Mouse (Mus musculus): Measurements from ENCODE around the gene Psmb4. TPM values are rescaled to one million over a fixed set of nuclear protein-coding genes. Genes with fewer than 3 reads are reported as not detected.
"Not testable (repeated sequence)": the region's sequence is repeated elsewhere in the genome, so short reads cannot be mapped to it uniquely, and the experiment has no call there.

The Psmb4 gene
- 317 and 329 TPM in 2 replicates for polyA plus RNA-seq (2015; fragmentation: Nextera tagmentation; extraction: Ambion mirVana)

DNA sequence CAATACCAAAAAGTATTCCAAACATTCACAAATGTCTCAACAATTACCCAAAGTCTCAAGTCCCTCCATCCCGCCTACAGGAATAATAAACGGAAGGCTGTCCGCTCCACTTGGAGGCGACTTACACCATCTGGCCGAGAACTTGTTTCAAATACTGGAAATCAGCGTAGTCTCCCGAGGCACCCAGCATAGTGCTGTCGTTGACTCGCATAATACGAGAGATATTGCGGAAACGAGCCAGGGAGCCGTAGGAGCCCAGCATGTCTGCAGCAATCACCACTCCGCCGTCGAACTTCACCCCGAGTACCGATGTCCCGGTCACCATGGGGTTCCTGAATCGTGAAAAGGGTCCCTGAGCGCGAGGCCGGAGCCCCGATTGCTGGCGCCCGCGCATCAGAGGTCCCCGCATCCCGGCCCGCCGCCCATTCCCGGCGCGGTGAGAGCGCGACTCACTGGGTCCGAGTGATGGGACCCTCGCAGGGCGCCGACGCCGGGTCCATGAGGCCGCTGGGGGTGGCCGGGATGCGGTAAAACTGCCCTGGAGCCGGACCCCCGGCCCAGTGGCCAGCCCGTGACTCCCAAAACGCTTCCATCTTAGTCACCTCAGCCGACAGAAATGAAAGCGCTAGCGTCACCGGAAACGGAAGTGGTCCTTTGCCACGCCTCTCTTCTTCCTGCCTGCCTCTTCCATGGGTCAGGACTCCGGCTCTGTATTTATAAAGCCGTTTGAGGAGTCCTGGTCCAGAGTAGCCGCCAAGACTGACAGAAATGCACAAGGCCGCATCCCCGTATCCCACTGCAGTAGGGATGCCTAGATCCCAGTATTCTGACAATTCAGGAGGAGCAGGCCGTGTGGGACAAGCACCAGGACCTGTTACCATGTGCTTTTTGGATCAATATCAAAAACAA, at the start of gene Psmb4:
Gene Psmb4 (minus strand): TSS at position 646 of the 909 bp plus-strand sequence.
- peak within 1 kb of the TSS; percentile 89 for H3K9ac ChIP-seq (ENCODE audit: low read depth, low read length)
- peak within 1 kb of the TSS; percentile 80 for H3K4me2 ChIP-seq (ENCODE audit: low read length)
- DNase-seq (ENCODE audit: low spot score) (peak; percentile 96), ATAC-seq (replicated peaks; ENCODE audit: low FRiP score, low read depth) (peak; percentile 86)
- under 1% methylated on average over 60 of the region's 61 CpGs for WGBS
- no peaks in the 10 kb centered on the region for H3K27me3 ChIP-seq (ENCODE audit: insufficient read depth, low read length)
- peaks cover 21% of the 10 kb centered on the region for H3K36me3 ChIP-seq (ENCODE audit: insufficient read depth, low read length)
- H3K4me1 ChIP-seq (replicated peaks; ENCODE audit: insufficient read depth, low read length) = peaks cover 5% of the 10 kb centered on the region; the same call in 1 of the 2 replicates
- no peaks in the 10 kb centered on the region for H3K9me3 ChIP-seq (replicated peaks; ENCODE audit: low read length)
- H3K27ac ChIP-seq = peak within 1 kb of the TSS; percentile 68
- TF ChIP-seq CTCF (IDR thresholded peaks at IDR 0.05; ENCODE audit: low read depth) = no peak
- H3K4me3 ChIP-seq (replicated peaks; ENCODE audit: low read depth, low read length) = peak within 1 kb of the TSS; percentile 97

DNA sequence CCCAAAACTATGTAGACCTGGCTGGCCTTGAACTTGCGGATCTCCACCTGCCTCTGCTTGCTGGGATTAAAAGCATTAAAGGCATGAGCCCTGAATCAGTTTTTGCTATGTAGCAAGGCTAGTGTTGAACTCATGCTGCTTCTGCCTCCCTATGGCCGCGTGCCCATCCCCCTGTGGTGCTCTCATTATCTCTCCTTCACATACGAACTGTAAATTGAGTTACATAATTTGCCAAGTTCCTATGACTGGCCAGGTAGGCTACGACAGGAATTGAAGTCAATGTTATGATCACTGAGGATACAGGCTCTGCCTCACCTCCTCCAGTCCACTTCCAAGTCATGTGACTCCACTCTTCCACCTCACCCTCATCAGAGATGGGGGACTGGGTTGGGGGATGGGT, 49.4 kb upstream of the Psmb4 start:
- H3K9ac ChIP-seq (ENCODE audit: low read depth, low read length); H3K4me1 ChIP-seq (replicated peaks; ENCODE audit: insufficient read depth, low read length); H3K27ac ChIP-seq; H3K4me2 ChIP-seq (ENCODE audit: low read length); H3K4me3 ChIP-seq (replicated peaks; ENCODE audit: low read depth, low read length); H3K27me3 ChIP-seq (ENCODE audit: insufficient read depth, low read length); DNase-seq (ENCODE audit: low spot score); H3K36me3 ChIP-seq (ENCODE audit: insufficient read depth, low read length); H3K9me3 ChIP-seq (replicated peaks; ENCODE audit: low read length); ATAC-seq (replicated peaks; ENCODE audit: low FRiP score, low read depth): not testable (repeated sequence)
- WGBS = 82% methylated on average over 5 of the region's 5 CpGs

DNA sequence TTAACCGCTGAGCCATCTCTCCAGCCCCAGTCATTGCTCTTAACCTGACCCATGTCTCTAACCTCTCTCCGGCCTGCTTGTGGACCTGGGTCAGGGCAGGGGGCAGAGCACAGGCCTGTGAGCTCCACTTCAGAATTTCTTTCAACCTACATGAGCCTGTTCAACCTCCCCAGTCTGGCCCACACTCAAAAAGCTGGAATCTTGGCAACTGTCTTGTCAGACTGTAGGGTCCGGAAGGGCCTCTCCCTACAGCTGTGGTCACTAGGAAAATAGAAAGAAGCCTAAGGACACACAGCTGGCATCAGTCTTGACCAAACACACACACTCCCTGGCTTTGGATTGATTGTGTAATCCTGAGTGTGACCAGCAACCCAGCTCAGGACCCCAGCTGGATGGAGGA, 48.6 kb upstream of the Psmb4 start:
- peak; percentile 75 for DNase-seq (ENCODE audit: low spot score)
- 70% methylated on average over 3 of the region's 3 CpGs for WGBS
- not testable (repeated sequence) for H3K4me1 ChIP-seq (replicated peaks; ENCODE audit: insufficient read depth, low read length); H3K9me3 ChIP-seq (replicated peaks; ENCODE audit: low read length); H3K4me3 ChIP-seq (replicated peaks; ENCODE audit: low read depth, low read length); H3K36me3 ChIP-seq (ENCODE audit: insufficient read depth, low read length); H3K9ac ChIP-seq (ENCODE audit: low read depth, low read length); H3K27ac ChIP-seq; H3K27me3 ChIP-seq (ENCODE audit: insufficient read depth, low read length); ATAC-seq (replicated peaks; ENCODE audit: low FRiP score, low read depth); H3K4me2 ChIP-seq (ENCODE audit: low read length)

DNA sequence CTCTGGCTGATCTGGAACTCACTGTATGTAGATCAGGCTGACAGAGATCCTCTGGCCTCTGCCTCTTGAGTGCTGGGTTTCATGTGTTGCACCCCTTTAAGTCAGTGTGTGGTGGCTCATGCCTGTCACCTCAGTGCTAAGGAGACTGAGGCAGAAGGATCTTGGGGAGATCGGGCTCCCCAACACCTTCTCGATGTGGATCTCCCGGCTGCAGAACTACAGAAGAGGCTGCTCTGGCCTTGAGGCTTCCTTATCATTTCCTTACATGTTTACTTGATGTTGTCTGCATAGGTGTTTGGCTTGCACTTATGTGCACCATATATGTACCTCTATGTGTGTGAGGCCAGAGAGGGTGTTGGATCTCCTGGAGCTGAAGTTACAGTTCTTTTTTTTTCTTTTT, 47.8 kb upstream of the Psmb4 start:
- H3K4me2 ChIP-seq (ENCODE audit: low read length); H3K9ac ChIP-seq (ENCODE audit: low read depth, low read length); DNase-seq (ENCODE audit: low spot score); H3K9me3 ChIP-seq (replicated peaks; ENCODE audit: low read length); H3K4me3 ChIP-seq (replicated peaks; ENCODE audit: low read depth, low read length); H3K27ac ChIP-seq; H3K4me1 ChIP-seq (replicated peaks; ENCODE audit: insufficient read depth, low read length); H3K27me3 ChIP-seq (ENCODE audit: insufficient read depth, low read length); H3K36me3 ChIP-seq (ENCODE audit: insufficient read depth, low read length); ATAC-seq (replicated peaks; ENCODE audit: low FRiP score, low read depth): not testable (repeated sequence)
- 98% methylated on average over 3 of the region's 3 CpGs for WGBS

DNA sequence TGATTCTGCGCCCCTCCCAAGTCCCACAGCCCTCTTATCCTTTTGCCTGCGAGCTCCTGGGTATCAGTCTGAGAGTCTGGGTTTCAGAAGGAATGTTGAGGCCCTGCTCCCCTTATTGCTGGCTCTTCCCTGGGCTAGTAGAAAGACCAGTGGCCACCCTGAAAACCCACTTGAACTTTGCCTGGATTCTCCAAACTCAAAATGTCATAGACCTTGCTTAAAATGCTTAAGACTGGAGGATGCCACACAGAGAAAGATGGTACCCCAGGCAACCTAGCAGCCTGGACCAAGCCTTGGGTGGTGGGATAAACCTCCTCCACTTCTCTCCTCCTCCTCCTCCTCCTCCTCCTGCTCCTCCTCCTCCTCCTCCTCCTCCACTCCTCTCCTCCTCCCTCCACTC, 46.8 kb upstream of the Psmb4 start:
- Histone ChIP-seq H3K4me2 (ENCODE audit: low read length) (peak overlapping the region; percentile 57; the same call in 1 of the 2 replicates), H3K27ac (peak overlapping the region; percentile 91)
- H3K9me3 ChIP-seq (replicated peaks; ENCODE audit: low read length); H3K4me1 ChIP-seq (replicated peaks; ENCODE audit: insufficient read depth, low read length); ATAC-seq (replicated peaks; ENCODE audit: low FRiP score, low read depth); H3K36me3 ChIP-seq (ENCODE audit: insufficient read depth, low read length); H3K27me3 ChIP-seq (ENCODE audit: insufficient read depth, low read length); H3K4me3 ChIP-seq (replicated peaks; ENCODE audit: low read depth, low read length); DNase-seq (ENCODE audit: low spot score); H3K9ac ChIP-seq (ENCODE audit: low read depth, low read length): not testable (repeated sequence)
- WGBS = no CpG with 5 or more reads among the region's 2 CpGs

DNA sequence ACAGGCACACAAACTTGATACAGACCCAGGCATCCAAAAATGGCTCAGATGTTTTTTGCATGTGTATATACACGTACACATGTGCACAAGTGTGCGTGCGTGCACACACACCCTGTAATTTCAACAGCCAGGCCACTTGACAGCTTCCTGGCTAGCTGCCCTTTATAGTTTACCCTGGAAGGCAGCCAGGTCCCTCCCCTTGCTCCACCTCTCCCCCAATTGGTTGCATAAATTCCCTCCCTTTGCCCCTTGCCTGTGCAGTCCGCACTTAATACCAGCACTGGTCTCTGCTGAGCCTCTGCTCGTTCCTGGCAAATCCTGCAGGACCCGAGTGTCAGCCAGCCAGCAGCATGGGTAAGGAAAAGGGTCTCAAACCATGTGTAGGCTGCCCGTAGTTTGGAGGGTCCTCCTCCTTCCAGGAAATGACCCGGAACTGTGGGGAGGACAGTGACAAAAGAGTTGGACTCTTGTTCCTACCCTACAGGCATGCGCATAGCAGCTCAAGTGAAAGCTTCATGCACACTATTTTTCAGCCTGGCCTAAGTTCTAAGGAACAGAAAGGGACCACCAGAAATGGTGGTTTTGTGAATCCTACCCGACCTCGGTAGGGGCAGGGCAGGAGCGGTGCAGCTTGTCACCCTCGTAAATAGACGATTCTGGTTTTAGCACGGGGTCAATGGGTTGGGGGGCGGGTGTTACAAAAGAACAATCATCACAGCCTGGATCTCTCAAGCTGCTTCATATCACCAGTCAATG, 46.2 kb upstream of the Psmb4 start, which contains the start of gene Selenbp1:
Gene Selenbp1 (plus strand): TSS at position 248 of the 756 bp plus-strand sequence.
- DNase-seq (ENCODE audit: low spot score) (peak; percentile 92), ATAC-seq (replicated peaks; ENCODE audit: low FRiP score, low read depth) (peak; percentile 86)
- no peaks in the 10 kb centered on the region for H3K27me3 ChIP-seq (ENCODE audit: insufficient read depth, low read length)
- peaks cover 7% of the 10 kb centered on the region; the same call in 1 of the 2 replicates for H3K4me1 ChIP-seq (replicated peaks; ENCODE audit: insufficient read depth, low read length)
- no peaks in the 10 kb centered on the region for H3K36me3 ChIP-seq (ENCODE audit: insufficient read depth, low read length)
- peak within 1 kb of the TSS; percentile 33 for H3K4me3 ChIP-seq (replicated peaks; ENCODE audit: low read depth, low read length)
- peak within 1 kb of the TSS; percentile 91 for H3K27ac ChIP-seq
- TF ChIP-seq CTCF (IDR thresholded peaks at IDR 0.05; ENCODE audit: low read depth) = no peak
- peak within 1 kb of the TSS; percentile 63 for H3K9ac ChIP-seq (ENCODE audit: low read depth, low read length)
- no peaks in the 10 kb centered on the region for H3K9me3 ChIP-seq (replicated peaks; ENCODE audit: low read length)
- under 1% methylated on average over 16 of the region's 16 CpGs for WGBS
- peak within 1 kb of the TSS; percentile 57 for H3K4me2 ChIP-seq (ENCODE audit: low read length)

DNA sequence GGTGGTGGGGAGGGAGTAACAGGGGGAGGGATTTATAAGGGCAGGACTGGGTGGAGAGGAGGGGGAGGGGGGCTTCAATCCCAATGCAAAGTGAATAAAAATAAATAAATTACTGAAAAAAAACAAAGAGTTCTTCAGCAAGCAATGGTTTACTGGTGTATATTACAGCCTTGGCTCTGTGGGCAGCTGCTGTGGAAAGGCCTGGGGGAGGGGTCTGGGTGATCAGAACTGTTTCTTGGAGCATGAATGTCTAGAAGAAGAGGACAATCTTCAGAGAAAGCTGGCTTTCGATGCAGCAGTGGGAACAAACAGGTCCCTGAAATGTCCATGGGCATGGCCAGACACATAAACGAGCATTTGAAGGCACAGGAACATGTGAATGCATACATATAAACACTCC, 45.5 kb upstream of the Psmb4 start:
- H3K4me3 ChIP-seq (replicated peaks; ENCODE audit: low read depth, low read length); H3K9me3 ChIP-seq (replicated peaks; ENCODE audit: low read length); H3K27me3 ChIP-seq (ENCODE audit: insufficient read depth, low read length); ATAC-seq (replicated peaks; ENCODE audit: low FRiP score, low read depth); H3K4me1 ChIP-seq (replicated peaks; ENCODE audit: insufficient read depth, low read length); H3K9ac ChIP-seq (ENCODE audit: low read depth, low read length); H3K36me3 ChIP-seq (ENCODE audit: insufficient read depth, low read length); H3K4me2 ChIP-seq (ENCODE audit: low read length): not testable (repeated sequence)
- peak; percentile 42 for DNase-seq (ENCODE audit: low spot score)
- WGBS = 31% methylated on average over 2 of the region's 2 CpGs
- peak overlapping the region; percentile 91 for H3K27ac ChIP-seq

DNA sequence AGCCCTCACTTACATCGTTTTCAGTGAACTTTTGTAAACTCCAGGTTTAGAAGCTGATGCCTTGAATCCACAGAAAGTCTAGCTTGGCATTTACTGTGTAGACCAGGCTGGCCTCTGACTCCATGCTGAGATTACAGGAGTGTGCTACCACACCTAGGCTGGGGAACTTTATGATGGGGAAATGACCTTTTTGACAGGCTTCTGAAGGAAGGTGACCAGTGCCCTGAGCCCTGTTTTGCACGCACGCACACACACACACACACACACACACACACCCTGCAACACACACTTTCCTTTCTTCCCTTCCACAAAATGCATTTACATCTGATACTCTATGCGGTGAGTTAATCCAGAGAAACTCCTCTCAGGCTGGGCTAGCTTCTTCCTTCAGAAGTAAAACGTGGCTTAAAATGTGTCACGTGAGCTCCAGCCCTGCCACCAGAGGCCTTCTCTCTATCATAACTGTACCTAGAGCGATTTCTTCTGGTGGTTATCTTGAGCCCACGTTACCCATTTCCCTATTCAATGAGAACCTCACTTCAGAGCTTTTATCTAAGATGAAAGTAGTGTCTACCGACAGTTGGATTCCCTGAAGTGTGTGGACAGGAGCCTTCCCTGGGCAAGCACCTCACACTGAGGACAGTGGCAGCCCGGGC, 44.8 kb upstream of the Psmb4 start:
- ATAC-seq (replicated peaks; ENCODE audit: low FRiP score, low read depth); H3K9me3 ChIP-seq (replicated peaks; ENCODE audit: low read length); H3K4me2 ChIP-seq (ENCODE audit: low read length); DNase-seq (ENCODE audit: low spot score); H3K27me3 ChIP-seq (ENCODE audit: insufficient read depth, low read length); H3K4me3 ChIP-seq (replicated peaks; ENCODE audit: low read depth, low read length); H3K4me1 ChIP-seq (replicated peaks; ENCODE audit: insufficient read depth, low read length); H3K9ac ChIP-seq (ENCODE audit: low read depth, low read length); H3K36me3 ChIP-seq (ENCODE audit: insufficient read depth, low read length): not testable (repeated sequence)
- 83% methylated on average over 10 of the region's 10 CpGs for WGBS
- peak overlapping the region; percentile 13; the same call in 1 of the 2 replicates for H3K27ac ChIP-seq

All from kidney, postnatal 0 days (tissue).